Mouse (Mus musculus) thymus, adult 2 months (tissue): ENCODE results near the gene Sh2b3.

Experiments used
- CTCF ChIP-seq: fragments of 200-500 bp; IDR thresholded peaks from 2 replicates; pipeline ENCODE4 v1.5.1; 2012; ENCODE audit warnings: mild to moderate bottlenecking, control low read depth, low read length, moderate library complexity, borderline replicate concordance; ENCODE audit not compliant: control insufficient read depth, poor library complexity, insufficient read depth; ENCODE audit errors: extremely low read depth
- POLR2A ChIP-seq: fragments of 200-500 bp; IDR thresholded peaks from 2 replicates; pipeline ENCODE4 v1.6.1; 2012; ENCODE audit warnings: mild to moderate bottlenecking, low read length, control low read depth, moderate library complexity; ENCODE audit not compliant: control insufficient read depth, poor library complexity, insufficient read depth; ENCODE audit errors: extremely low read depth

DNA sequence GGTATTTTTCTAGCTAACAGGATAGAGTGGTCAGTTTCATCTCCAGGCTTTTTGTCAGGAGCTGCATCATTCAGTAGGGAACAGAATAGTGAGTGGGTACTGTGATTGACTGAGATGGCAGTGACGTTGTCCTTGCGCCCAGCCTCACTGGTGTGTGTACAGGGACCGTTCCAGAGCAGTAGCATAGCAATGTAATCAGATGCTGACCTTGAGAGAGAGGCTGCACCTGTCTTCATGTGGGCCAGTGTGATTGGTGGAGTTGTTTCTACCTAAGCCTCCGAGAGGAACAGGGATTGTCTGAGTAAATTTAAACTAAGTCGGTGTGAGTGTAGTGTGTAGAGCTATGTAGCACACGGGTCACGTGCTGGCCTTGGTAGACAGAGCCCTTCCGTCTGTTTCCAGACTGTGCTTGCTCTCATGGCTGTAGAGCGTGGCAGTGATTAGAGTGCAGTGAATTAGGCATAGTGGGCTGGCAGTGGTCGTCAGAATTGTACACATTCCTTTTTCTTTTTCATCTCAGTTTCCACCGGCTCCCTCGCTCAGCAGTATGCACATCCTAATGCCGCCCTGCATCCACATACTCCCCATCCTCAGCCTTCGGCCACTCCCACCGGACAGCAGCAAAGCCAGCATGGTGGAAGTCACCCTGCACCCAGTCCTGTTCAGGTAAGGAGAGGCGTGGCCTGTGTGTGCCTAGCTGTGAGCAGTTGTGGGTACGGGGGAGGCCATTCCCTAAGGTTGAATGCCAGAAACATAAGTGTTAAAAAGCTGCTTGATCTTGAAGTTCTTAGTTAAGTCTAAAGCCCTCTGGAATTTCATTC lies 26.9 kb downstream of the Sh2b3 start:
- TF ChIP-seq POLR2A (no peak), CTCF (no peak)
